Mouse (Mus musculus): ENCODE measurements at regions not wholly inside any gene's neighbourhood (a gene's known extent, or its start where the extent isn't known, plus 50 kb on each side); places are given as distances from the start of the nearest gene placed in this dataset.
"Not testable (repeated sequence)": the region's sequence is repeated elsewhere in the genome, so short reads cannot be mapped to it uniquely, and the experiment has no call there.

GRCm38 (mm10) chr12:21613781-21614180 is 196.3 kb upstream of the Ywhaq start:
- TF ChIP-seq CTCF, POLR2A (IDR thresholded peaks at IDR 0.05; ENCODE audit: insufficient read depth, low read depth, low read length): not testable (repeated sequence)
